Mouse (Mus musculus) CH12.LX (cell line): ENCODE data around the gene Fam20b. TPM values are rescaled to one million over a fixed set of nuclear protein-coding genes. Genes with fewer than 3 reads are reported as not detected.
A peak's percentile ranks its signal among the peaks of the same experiment; 100 is the strongest.

Experiments used
- DNase-seq: peaks from one replicate; pipeline ENCODE4 v3.0.0-alpha.2; 2013; ENCODE audit errors: extremely low read depth
- H3K27ac ChIP-seq: 2 replicates; pipeline ENCODE4 v1.5.1; 2012; ENCODE audit warnings: low read depth, mild to moderate bottlenecking, control low read depth, moderate library complexity; ENCODE audit not compliant: insufficient read depth
- H3K27me3 ChIP-seq: replicated peaks from 2 replicates; pipeline ENCODE3; 2012; ENCODE audit warnings: inconsistent platforms
- H3K36me3 ChIP-seq, 2 experiments: replicated peaks in 1 of 2; 2 replicates each; pipeline versions ENCODE3 to v1.6.1; 2012; ENCODE audit warnings: inconsistent platforms in 1 of 2, low read length in 1 of 2, mild to moderate bottlenecking in 1 of 2, mixed read lengths in 1 of 2, moderate library complexity in 1 of 2; ENCODE audit not compliant: control insufficient read depth in 1 of 2, insufficient read depth in 1 of 2
- H3K4me1 ChIP-seq, 2 experiments: 2 replicates each; pipeline ENCODE4 v1.6.1; 2012; ENCODE audit warnings: inconsistent platforms in 1 of 2, moderate library complexity in 1 of 2; ENCODE audit not compliant: insufficient read depth in 2 of 2, control insufficient read depth in 1 of 2
- H3K4me2 ChIP-seq: 2 replicates; pipeline ENCODE4 v1.6.1; 2012; ENCODE audit warnings: low read depth, mild to moderate bottlenecking, control low read depth; ENCODE audit not compliant: poor library complexity, insufficient read depth, severe bottlenecking
- H3K4me3 ChIP-seq, 3 experiments: fragments of 150-350 bp in 1 of 3; sonication (generic) in 1 of 3; replicated peaks in 1 of 3; 2 replicates each; pipeline versions ENCODE3 to v1.5.1; 2011 to 2012; ENCODE audit warnings: low read depth in 2 of 3, low read length in 2 of 3, mild to moderate bottlenecking in 2 of 3, moderate library complexity in 2 of 3, control low read depth in 1 of 3, improper control_type of control experiment in 1 of 3, inconsistent platforms in 1 of 3, mixed read lengths in 1 of 3; ENCODE audit not compliant: poor library complexity in 1 of 3
- H3K79me2 ChIP-seq: replicated peaks from 2 replicates; pipeline ENCODE4 v1.6.1; 2012; ENCODE audit warnings: mild to moderate bottlenecking, moderate library complexity; ENCODE audit not compliant: control insufficient read depth, poor library complexity, insufficient read depth, severe bottlenecking; ENCODE audit errors: extremely low read depth
- H3K9ac ChIP-seq: 2 replicates; pipeline ENCODE4 v1.6.1; 2012; ENCODE audit warnings: low read depth, mild to moderate bottlenecking, control low read depth, moderate library complexity; ENCODE audit not compliant: insufficient read depth
- H3K9me3 ChIP-seq: replicated peaks from 2 replicates; pipeline ENCODE3; 2012; ENCODE audit warnings: low read length, inconsistent platforms, mixed read lengths
- BHLHE40 ChIP-seq: IDR thresholded peaks from 2 replicates; pipeline ENCODE4 v1.6.1; 2011; ENCODE audit warnings: mild to moderate bottlenecking, low read depth, low read length, improper control_type of control experiment
- CHD1 ChIP-seq: IDR thresholded peaks from 2 replicates; pipeline ENCODE4 v1.6.1; 2012; ENCODE audit warnings: low read depth, low read length, improper control_type of control experiment, inconsistent platforms
- CTCF ChIP-seq, 2 experiments: IDR thresholded peaks in 1 of 2; conservative IDR thresholded peaks in 1 of 2; 2 replicates each; pipeline ENCODE4 v1.5.1; 2011 to 2012; ENCODE audit warnings: low read depth in 2 of 2, low read length in 2 of 2, improper control_type of control experiment in 1 of 2, inconsistent platforms in 1 of 2, mild to moderate bottlenecking in 1 of 2, moderate library complexity in 1 of 2
- E2F4 ChIP-seq: IDR thresholded peaks from 2 replicates; pipeline ENCODE4 v1.6.1; 2011; ENCODE audit warnings: low read depth, low read length, improper control_type of control experiment; ENCODE audit not compliant: insufficient replicate concordance
- ELF1 ChIP-seq: IDR thresholded peaks from 2 replicates; pipeline ENCODE4 v1.6.1; 2014; ENCODE audit warnings: low read depth, mild to moderate bottlenecking, inconsistent platforms, low read length, improper control_type of control experiment
- EP300 ChIP-seq: IDR thresholded peaks from 2 replicates; pipeline ENCODE4 v1.6.1; 2011; ENCODE audit warnings: low read length, improper control_type of control experiment
- GABPA ChIP-seq: IDR thresholded peaks from 2 replicates; pipeline ENCODE4 v1.6.1; 2012; ENCODE audit warnings: low read depth, low read length, improper control_type of control experiment, inconsistent platforms; ENCODE audit not compliant: insufficient replicate concordance
- HCFC1 ChIP-seq: IDR thresholded peaks from 2 replicates; pipeline ENCODE4 v1.6.1; 2012; ENCODE audit warnings: low read depth, mild to moderate bottlenecking, inconsistent platforms, low read length, improper control_type of control experiment
- KAT2A ChIP-seq: IDR thresholded peaks from 2 replicates; pipeline ENCODE4 v1.6.1; 2012; ENCODE audit warnings: low read length, improper control_type of control experiment, inconsistent platforms; ENCODE audit not compliant: insufficient replicate concordance
- MAFK ChIP-seq: IDR thresholded peaks from 2 replicates; pipeline ENCODE4 v1.6.1; 2011; ENCODE audit warnings: low read length, improper control_type of control experiment; ENCODE audit not compliant: insufficient replicate concordance
- MAX ChIP-seq: IDR thresholded peaks from 2 replicates; pipeline ENCODE4 v1.6.1; 2011; ENCODE audit warnings: low read length, improper control_type of control experiment
- MAZ ChIP-seq: IDR thresholded peaks from 2 replicates; pipeline ENCODE4 v1.6.1; 2012; ENCODE audit warnings: low read depth, mild to moderate bottlenecking, inconsistent platforms, low read length, improper control_type of control experiment, moderate library complexity
- MYC ChIP-seq: IDR thresholded peaks from 2 replicates; pipeline ENCODE4 v1.6.1; 2011; ENCODE audit warnings: low read depth, mild to moderate bottlenecking, improper control_type of control experiment, low read length
- NRF1 ChIP-seq: IDR thresholded peaks from 2 replicates; pipeline ENCODE4 v1.6.1; 2014; ENCODE audit warnings: low read depth, mild to moderate bottlenecking, inconsistent platforms, low read length, improper control_type of control experiment, moderate library complexity
- PAX5 ChIP-seq: IDR thresholded peaks from 2 replicates; pipeline ENCODE4 v1.6.1; 2012; ENCODE audit warnings: low read length, inconsistent platforms, mixed read lengths
- POLR2AphosphoS2 ChIP-seq: IDR thresholded peaks from 2 replicates; pipeline ENCODE4 v1.6.1; 2011; ENCODE audit warnings: low read depth, low read length, improper control_type of control experiment
- RAD21 ChIP-seq: IDR thresholded peaks from 2 replicates; pipeline ENCODE4 v1.6.1; 2011; ENCODE audit warnings: low read depth, mild to moderate bottlenecking, low read length, improper control_type of control experiment, moderate library complexity
- SIN3A ChIP-seq: IDR thresholded peaks from 2 replicates; pipeline ENCODE4 v1.6.1; 2012; ENCODE audit warnings: low read length, improper control_type of control experiment, inconsistent platforms
- SMC3 ChIP-seq: IDR thresholded peaks from 2 replicates; pipeline ENCODE4 v1.6.1; 2011; ENCODE audit warnings: low read depth, low read length, improper control_type of control experiment
- TCF12 ChIP-seq: IDR thresholded peaks from 2 replicates; pipeline ENCODE4 v1.6.1; 2014; ENCODE audit warnings: low read depth, mild to moderate bottlenecking, inconsistent platforms, low read length, improper control_type of control experiment
- UBTF ChIP-seq: IDR thresholded peaks from 2 replicates; pipeline ENCODE4 v1.6.1; 2012; ENCODE audit warnings: low read depth, mild to moderate bottlenecking, inconsistent platforms, low read length, improper control_type of control experiment, moderate library complexity
- USF1 ChIP-seq: IDR thresholded peaks from 2 replicates; pipeline ENCODE4 v1.6.1; 2014; ENCODE audit warnings: low read depth, mild to moderate bottlenecking, inconsistent platforms, low read length, improper control_type of control experiment
- USF2 ChIP-seq: conservative IDR thresholded peaks from 2 replicates; pipeline ENCODE4 v1.6.1; 2011; ENCODE audit warnings: low read depth, low read length, improper control_type of control experiment
- dilution Hi-C: fragments of 300-500 bp; cut with MboI; formaldehyde crosslinking; loops from 2 replicates; pipeline ENCODE4 v1.14.3; 2020; ENCODE audit warnings: low sequenced_read_pairs; ENCODE audit not compliant: extremely low pct_unique_long_range_greater_than_20kb, extremely low pct_ligation_motif_present
- in situ Hi-C: fragments of 300-500 bp; cut with MboI; formaldehyde crosslinking; loops from 3 replicates; pipeline ENCODE4 v1.14.3; 2019; ENCODE audit warnings: low sequenced_read_pairs, low pct_ligation_motif_present, low pct_unique_long_range_greater_than_20kb, mixed read lengths
- polyA plus RNA-seq: library from polyadenylated mRNA; unstranded; fragments of >175 nt; gene quantifications from 2 replicates; pipeline ENCODE4 v1.2.1, GENCODE M21; 2012; ENCODE audit warnings: low read depth; ENCODE audit not compliant: insufficient read length
- total RNA-seq, 2 experiments: library from RNA; depleted of rRNA; stranded (reverse); fragments of 300-350 nt in 1 of 2; fragments of >200 nt in 1 of 2; gene quantifications; 2 replicates each; pipeline ENCODE4 v1.2.3; 2012 to 2014

Gene Fam20b
- total and polyA plus RNA-seq, 3 experiments, result 21.2 to 26.5 (median 22.3) TPM

DNA sequence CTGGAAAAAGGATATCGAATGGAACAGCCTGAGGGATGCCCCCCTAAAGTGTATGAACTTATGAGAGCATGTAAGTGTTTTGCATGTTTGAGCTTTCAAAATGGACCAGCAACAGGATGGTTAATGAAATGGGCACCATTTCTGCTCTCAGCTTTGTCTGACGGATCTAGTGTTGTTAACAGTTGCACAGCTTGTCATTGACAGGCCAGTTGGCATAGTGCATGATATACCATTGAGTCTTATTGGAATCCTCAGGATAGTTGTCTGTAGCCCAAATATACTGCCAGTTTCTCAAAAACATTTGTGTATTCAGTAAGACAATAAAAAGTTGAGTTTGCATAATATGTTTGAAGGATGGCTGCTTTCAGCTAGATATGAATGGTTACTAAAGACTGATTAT is 83.7 kb downstream of the Fam20b start:
- no peak overlapping the region for H3K27ac ChIP-seq
- no peaks in the 10 kb centered on the region for H3K4me1 ChIP-seq
- H3K4me2 ChIP-seq, result no peak overlapping the region
- H3K4me3 ChIP-seq, result no peak overlapping the region
- in situ Hi-C loops (loop anchor here (25.0 kb wide), 1 partner anchor 223 kb away; the partner anchor contains the start of gene Axdnd1), dilution Hi-C loops (no loop called here)
- no peak overlapping the region for H3K9ac ChIP-seq
- peaks cover 3% of the 10 kb centered on the region for H3K9me3 ChIP-seq
- H3K79me2 ChIP-seq, result no peaks in the 10 kb centered on the region
- TF ChIP-seq EP300, result no peak
- TF ChIP-seq BHLHE40, result no peak
- no peak for TF ChIP-seq PAX5
- no peak for TF ChIP-seq E2F4
- no peak for TF ChIP-seq ELF1
- TF ChIP-seq, all 38 proteins: peak for 0
- no peak for DNase-seq
- no peaks in the 10 kb centered on the region for H3K27me3 ChIP-seq
- peaks cover 52 to 83% of the 10 kb centered on the region in 2 experiments for H3K36me3 ChIP-seq

DNA sequence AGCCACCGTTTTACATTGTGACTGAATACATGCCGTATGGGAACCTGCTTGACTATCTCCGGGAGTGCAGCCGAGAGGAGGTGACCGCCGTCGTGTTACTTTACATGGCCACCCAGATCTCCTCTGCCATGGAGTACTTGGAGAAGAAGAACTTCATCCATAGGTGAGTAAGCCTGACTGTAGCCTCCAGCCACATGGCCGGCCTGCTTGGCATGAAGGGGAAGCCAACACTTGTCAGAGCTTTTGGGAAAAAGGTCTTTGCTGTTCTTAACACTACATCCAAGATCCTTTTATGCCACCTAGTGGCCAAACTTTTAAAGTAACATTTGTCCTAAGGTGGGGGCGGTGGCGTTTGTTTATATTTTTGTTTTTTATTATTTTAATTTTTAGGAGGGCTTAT is 85.8 kb downstream of the Fam20b start:
- DNase-seq, result peak; percentile 57
- Histone ChIP-seq H3K9ac (no peak overlapping the region), H3K27ac (no peak overlapping the region), H3K79me2 (no peaks in the 10 kb centered on the region), H3K4me2 (no peak overlapping the region), H3K36me3 (peaks cover 55 to 86% of the 10 kb centered on the region in 2 experiments), H3K27me3 (no peaks in the 10 kb centered on the region), H3K4me1 (no peaks in the 10 kb centered on the region), H3K4me3 (no peak overlapping the region), H3K9me3 (peaks cover 5% of the 10 kb centered on the region)
- dilution Hi-C loops, result no loop called here
- in situ Hi-C loops, result loop anchor here (5.0 to 25.0 kb wide), 2 partner anchors 96 to 221 kb away; partner anchors contain the start of gene Axdnd1
- TF ChIP-seq BHLHE40 (no peak), UBTF (no peak), GABPA (no peak), RAD21 (peak; percentile 77), ELF1 (no peak), USF2 (no peak), POLR2AphosphoS2 (no peak), MYC (peak; percentile 56; the same call in 1 of the 2 replicates), MAX (no peak), CTCF (conservative IDR thresholded peaks at IDR 0.05 in 1 of 2, IDR thresholded peaks at IDR 0.05 in 1 of 2; ENCODE audit: low read depth in 2 of 2, low read length in 2 of 2) (peak in 1 of 2 experiments; percentile 78; a peak in 2 of 4 replicates), CHD1 (no peak), MAZ (0 out of 2 replicates have a peak, but pooled peaks have one; percentile 53), SIN3A (no peak), HCFC1 (no peak), SMC3 (peak; percentile 66), TCF12 (no peak), USF1 (no peak), MAFK (no peak), NRF1 (no peak), KAT2A (no peak), PAX5 (no peak)
